Mouse (Mus musculus) MEL (cell line): Measurements from ENCODE around the gene Nemp1.

ENCODE experiments used
- CHD1 ChIP-seq: IDR thresholded peaks from 2 replicates; pipeline ENCODE4 v1.6.1; 2012; ENCODE audit warnings: low read depth, mild to moderate bottlenecking, inconsistent platforms, low read length, improper control_type of control experiment
- CTCF ChIP-seq, 3 experiments: IDR thresholded peaks in 2 of 3; conservative IDR thresholded peaks in 1 of 3; 2 replicates each; pipeline ENCODE4 v1.5.1; 2011 to 2012; ENCODE audit warnings: low read length in 3 of 3, low read depth in 2 of 3, mild to moderate bottlenecking in 2 of 3, improper control_type of control experiment in 1 of 3, inconsistent platforms in 1 of 3, mixed read lengths in 1 of 3, moderate library complexity in 1 of 3; ENCODE audit not compliant: control insufficient read depth in 1 of 3, insufficient read depth in 1 of 3, poor library complexity in 1 of 3, severe bottlenecking in 1 of 3
- EP300 ChIP-seq, 2 experiments: IDR thresholded peaks; 2 replicates each; pipeline ENCODE4 v1.6.1; 2011; ENCODE audit warnings: improper control_type of control experiment in 2 of 2, low read length in 2 of 2, low read depth in 1 of 2, mild to moderate bottlenecking in 1 of 2
- ETS1 ChIP-seq: IDR thresholded peaks from 2 replicates; pipeline ENCODE4 v1.6.1; 2012; ENCODE audit warnings: low read depth, mild to moderate bottlenecking, inconsistent platforms, low read length, improper control_type of control experiment, moderate library complexity
- GABPA ChIP-seq: IDR thresholded peaks from 2 replicates; pipeline ENCODE4 v1.6.1; 2012; ENCODE audit warnings: low read depth, mild to moderate bottlenecking, inconsistent platforms, low read length, improper control_type of control experiment, moderate library complexity
- MAFK ChIP-seq: IDR thresholded peaks from 2 replicates; pipeline ENCODE4 v1.6.1; 2011; ENCODE audit warnings: low read depth, mild to moderate bottlenecking, low read length, improper control_type of control experiment, borderline replicate concordance
- POLR2A ChIP-seq, 2 experiments: IDR thresholded peaks; 2 replicates each; pipeline ENCODE4 v1.6.1; 2011 to 2012; ENCODE audit warnings: low read length in 2 of 2, mild to moderate bottlenecking in 2 of 2, control low read depth in 1 of 2, improper control_type of control experiment in 1 of 2, low read depth in 1 of 2, moderate library complexity in 1 of 2; ENCODE audit not compliant: control insufficient read depth in 1 of 2, insufficient read depth in 1 of 2, poor library complexity in 1 of 2
- POLR2AphosphoS2 ChIP-seq: IDR thresholded peaks from 2 replicates; pipeline ENCODE4 v1.6.1; 2011; ENCODE audit warnings: low read length, improper control_type of control experiment
- POLR2AphosphoS5 ChIP-seq: IDR thresholded peaks from 2 replicates; pipeline ENCODE4 v1.6.1; 2012; ENCODE audit warnings: low read depth, borderline replicate concordance, mild to moderate bottlenecking, inconsistent platforms, low read length, moderate library complexity, mixed read lengths
- RAD21 ChIP-seq: IDR thresholded peaks from 2 replicates; pipeline ENCODE4 v1.6.1; 2011; ENCODE audit warnings: mild to moderate bottlenecking, low read depth, low read length, improper control_type of control experiment
- SIN3A ChIP-seq: IDR thresholded peaks from 2 replicates; pipeline ENCODE4 v1.6.1; 2012; ENCODE audit warnings: low read length, improper control_type of control experiment, inconsistent platforms
- TAL1 ChIP-seq: IDR thresholded peaks from 2 replicates; pipeline ENCODE4 v1.6.1; 2012; ENCODE audit warnings: mild to moderate bottlenecking, inconsistent platforms, low read length, moderate library complexity, mixed read lengths

DNA sequence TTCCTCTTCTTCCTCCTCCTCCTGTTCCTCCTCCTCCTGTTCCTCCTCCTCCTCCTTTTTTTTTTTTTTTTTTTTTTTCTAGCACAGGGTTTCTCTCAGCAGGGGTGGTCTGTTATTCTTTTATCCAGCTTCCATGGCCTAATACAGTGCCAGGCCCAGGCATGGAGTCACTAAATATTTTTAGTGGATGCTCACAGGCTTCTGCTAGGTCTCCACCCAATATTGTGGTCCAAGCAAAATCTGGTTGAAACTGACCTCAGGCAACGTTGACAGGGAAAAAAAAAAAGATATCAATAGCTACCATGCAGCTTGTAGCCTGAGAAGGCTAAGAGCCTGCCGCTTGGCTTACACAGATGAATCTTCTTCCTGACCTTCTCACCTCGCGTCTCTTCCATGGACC, 44.0 kb upstream of the Nemp1 start:
- TF ChIP-seq CTCF (IDR thresholded peaks at IDR 0.05 in 2 of 3, conservative IDR thresholded peaks at IDR 0.05 in 1 of 3; ENCODE audit: control insufficient read depth in 1 of 3, insufficient read depth in 1 of 3, low read depth in 2 of 3, low read length in 3 of 3, poor library complexity in 1 of 3, severe bottlenecking in 1 of 3): no peak
- no peak for TF ChIP-seq POLR2AphosphoS2
- TF ChIP-seq POLR2AphosphoS5: no peak
- no peak for TF ChIP-seq GABPA
- TF ChIP-seq POLR2A (IDR thresholded peaks at IDR 0.05; ENCODE audit: control insufficient read depth in 1 of 2, insufficient read depth in 1 of 2, low read depth in 1 of 2, low read length in 2 of 2, poor library complexity in 1 of 2): no peak
- no peak for TF ChIP-seq TAL1
- no peak for TF ChIP-seq ETS1
- TF ChIP-seq MAFK: no peak
- TF ChIP-seq RAD21: no peak
- no peak for TF ChIP-seq EP300 (IDR thresholded peaks at IDR 0.05; ENCODE audit: low read depth in 1 of 2, low read length in 2 of 2)
- TF ChIP-seq SIN3A: no peak
- TF ChIP-seq CHD1: no peak
